Mouse (Mus musculus) brown adipose tissue, adult 24 weeks (tissue): ENCODE measurements around the gene Mettl25. TPM values are rescaled to one million over a fixed set of nuclear protein-coding genes. Genes with fewer than 3 reads are reported as not detected.

Source experiments
- polyA plus RNA-seq: library from polyadenylated mRNA; stranded (reverse); fragments of >200 nt; gene quantifications from 2 replicates; pipeline ENCODE4 v1.2.4, GENCODE M21; 2012; ENCODE audit not compliant: missing spikeins, insufficient read depth, insufficient read length

Mettl25 gene
- polyA plus RNA-seq, 1 experiment = 3.2 TPM

Other genes starting within 250 kb of the Mettl25 start
- gene Ccdc59, start 313 bp downstream of the Mettl25 start, polyA plus RNA-seq = 15.2 and 19.9 TPM in 2 replicates